Mouse (Mus musculus): ENCODE results near the gene Btbd3. TPM values are rescaled to one million over a fixed set of nuclear protein-coding genes. Genes with fewer than 3 reads are reported as not detected.

Btbd3 gene
- polyA plus RNA-seq, 1 experiment from 2014 or later: 16.7 TPM

DNA sequence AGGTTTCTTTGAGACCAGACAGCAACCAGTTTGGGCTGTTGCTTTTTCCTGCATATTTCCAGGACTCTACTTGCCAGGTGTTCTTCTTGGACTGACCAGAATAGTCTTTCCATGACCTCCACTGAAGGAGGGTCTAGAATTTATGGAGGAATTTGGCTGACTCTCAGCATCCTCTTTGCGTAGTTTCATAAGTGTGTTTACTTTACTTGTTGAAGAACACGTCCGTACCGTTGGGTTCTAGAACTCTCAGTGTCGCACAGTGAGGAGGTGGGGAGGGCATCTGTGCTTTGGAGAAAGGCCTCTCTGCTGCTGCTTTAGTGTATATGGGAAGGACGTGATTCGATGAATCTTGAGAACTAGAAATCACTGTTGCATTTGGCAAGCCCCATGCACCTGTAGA is 4.8 kb downstream of the Btbd3 start:
- H3K27ac ChIP-seq (ENCODE audit: low read length): no peak overlapping the region
- H3K9me3 ChIP-seq (ENCODE audit: low read length): no peaks in the 10 kb centered on the region
- H3K27me3 ChIP-seq (ENCODE audit: insufficient read depth, low read length): no peaks in the 10 kb centered on the region
- no peak for ATAC-seq (ENCODE audit: low FRiP score, low TSS enrichment)
- no peak overlapping the region for H3K4me2 ChIP-seq (replicated peaks; ENCODE audit: low read depth, low read length)
- H3K4me1 ChIP-seq (ENCODE audit: insufficient read depth, low read length): peaks cover 49% of the 10 kb centered on the region
- no peaks in the 10 kb centered on the region for H3K36me3 ChIP-seq (ENCODE audit: insufficient read depth, low read length)
- no peak overlapping the region for H3K9ac ChIP-seq (replicated peaks; ENCODE audit: low read length)
- H3K4me3 ChIP-seq (ENCODE audit: low read length): no peak overlapping the region
- 71% methylated on average over 7 of the region's 7 CpGs for WGBS

DNA sequence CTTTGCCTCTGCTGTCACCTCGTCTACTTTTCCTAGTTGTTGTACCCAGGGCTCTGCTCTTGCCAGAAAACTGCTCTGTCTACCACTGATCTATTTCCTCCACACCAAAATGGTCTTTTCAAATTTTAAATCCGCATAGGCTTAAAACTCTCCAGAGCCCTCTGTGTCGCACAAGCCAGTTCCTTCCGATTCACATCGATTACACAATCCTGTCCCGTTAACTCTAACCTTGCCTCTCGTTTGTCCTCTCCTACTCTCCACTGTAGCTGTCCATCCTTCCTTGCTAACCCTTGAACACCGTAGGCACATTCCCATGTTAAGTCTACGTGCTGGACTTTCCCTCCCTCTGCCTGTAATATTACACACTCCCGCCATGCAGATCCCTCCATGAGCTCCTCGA is 6.5 kb downstream of the Btbd3 start:
- 80% methylated on average over 11 of the region's 11 CpGs for WGBS
- Histone ChIP-seq H3K4me2 (replicated peaks; ENCODE audit: low read depth, low read length) (no peak overlapping the region), H3K27ac (ENCODE audit: low read length) (no peak overlapping the region)

DNA sequence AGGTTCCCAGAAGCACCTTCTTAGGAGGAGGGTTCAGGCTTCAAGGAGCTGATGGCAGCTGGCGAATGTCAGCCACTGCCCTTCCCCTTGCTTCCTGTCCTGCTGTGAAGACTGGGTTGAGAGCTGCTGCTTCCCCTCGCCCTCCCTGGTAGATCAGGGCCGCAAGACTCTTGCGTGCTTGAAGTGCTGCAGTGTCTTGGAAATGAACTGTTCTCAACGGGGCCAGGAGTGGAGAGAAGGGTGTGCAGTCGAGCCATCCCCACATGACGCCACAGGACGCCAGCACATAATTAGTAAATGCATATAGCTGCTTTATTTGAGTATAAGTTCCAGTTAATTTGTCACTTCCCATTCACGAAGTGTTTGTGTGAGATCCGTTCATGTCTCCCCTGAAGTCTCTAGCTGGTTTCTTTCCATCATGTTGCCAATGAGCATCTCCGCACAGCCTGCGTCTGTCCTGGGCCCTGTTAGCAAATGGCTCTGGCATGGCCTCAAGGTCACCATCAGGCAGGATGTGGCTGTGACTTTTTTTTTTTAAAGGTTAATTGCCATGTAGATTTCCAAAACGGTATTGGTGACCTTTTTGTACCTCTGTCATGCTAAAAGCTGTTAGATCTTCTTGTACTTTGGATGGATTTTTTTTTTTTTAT is 9.1 kb downstream of the Btbd3 start:
- Histone ChIP-seq H3K27ac (ENCODE audit: low read length) (peak overlapping the region; percentile 58), H3K36me3 (ENCODE audit: insufficient read depth, low read length) (no peaks in the 10 kb centered on the region), H3K4me2 (replicated peaks; ENCODE audit: low read depth, low read length) (peak overlapping the region; percentile 20; the same call in 1 of the 2 replicates), H3K27me3 (ENCODE audit: insufficient read depth, low read length) (no peaks in the 10 kb centered on the region), H3K4me1 (ENCODE audit: insufficient read depth, low read length) (peaks cover 52% of the 10 kb centered on the region), H3K9ac (replicated peaks; ENCODE audit: low read length) (no peak overlapping the region), H3K9me3 (ENCODE audit: low read length) (no peaks in the 10 kb centered on the region), H3K4me3 (ENCODE audit: low read length) (no peak overlapping the region)
- ATAC-seq (ENCODE audit: low FRiP score, low TSS enrichment): peak; percentile 41; the same call in 1 of the 2 replicates
- WGBS: 15% methylated on average over 13 of the region's 13 CpGs

More for the DNA sequence above, 6.5 kb downstream of the Btbd3 start:
- Histone ChIP-seq H3K9ac (replicated peaks; ENCODE audit: low read length) (no peak overlapping the region), H3K9me3 (ENCODE audit: low read length) (no peaks in the 10 kb centered on the region), H3K36me3 (ENCODE audit: insufficient read depth, low read length) (no peaks in the 10 kb centered on the region), H3K27me3 (ENCODE audit: insufficient read depth, low read length) (no peaks in the 10 kb centered on the region), H3K4me3 (ENCODE audit: low read length) (no peak overlapping the region), H3K4me1 (ENCODE audit: insufficient read depth, low read length) (peaks cover 64% of the 10 kb centered on the region)
- ATAC-seq (ENCODE audit: low FRiP score, low TSS enrichment): no peak

DNA sequence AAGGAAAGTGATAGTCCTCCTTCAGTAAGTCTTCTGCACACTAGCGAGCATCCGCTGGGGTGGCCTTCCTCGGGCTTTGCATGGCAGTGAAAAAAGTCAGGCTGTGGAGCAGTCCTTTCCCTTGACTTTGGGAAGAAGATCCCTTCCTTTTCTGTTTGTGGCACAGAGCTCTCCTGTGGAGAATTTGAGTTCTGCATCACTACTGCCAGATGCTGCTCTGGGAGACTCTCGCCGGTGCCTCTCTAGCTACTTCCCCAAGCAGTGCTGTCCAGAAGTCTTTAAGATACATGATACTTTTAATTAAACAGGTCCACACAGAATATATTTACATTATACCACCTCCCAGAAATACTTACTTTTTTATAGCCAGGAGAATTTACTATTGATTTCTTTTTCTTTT is 10.3 kb downstream of the Btbd3 start:
- H3K4me1 ChIP-seq (ENCODE audit: insufficient read depth, low read length): peaks cover 47% of the 10 kb centered on the region
- ATAC-seq (ENCODE audit: low FRiP score, low TSS enrichment): no peak

DNA sequence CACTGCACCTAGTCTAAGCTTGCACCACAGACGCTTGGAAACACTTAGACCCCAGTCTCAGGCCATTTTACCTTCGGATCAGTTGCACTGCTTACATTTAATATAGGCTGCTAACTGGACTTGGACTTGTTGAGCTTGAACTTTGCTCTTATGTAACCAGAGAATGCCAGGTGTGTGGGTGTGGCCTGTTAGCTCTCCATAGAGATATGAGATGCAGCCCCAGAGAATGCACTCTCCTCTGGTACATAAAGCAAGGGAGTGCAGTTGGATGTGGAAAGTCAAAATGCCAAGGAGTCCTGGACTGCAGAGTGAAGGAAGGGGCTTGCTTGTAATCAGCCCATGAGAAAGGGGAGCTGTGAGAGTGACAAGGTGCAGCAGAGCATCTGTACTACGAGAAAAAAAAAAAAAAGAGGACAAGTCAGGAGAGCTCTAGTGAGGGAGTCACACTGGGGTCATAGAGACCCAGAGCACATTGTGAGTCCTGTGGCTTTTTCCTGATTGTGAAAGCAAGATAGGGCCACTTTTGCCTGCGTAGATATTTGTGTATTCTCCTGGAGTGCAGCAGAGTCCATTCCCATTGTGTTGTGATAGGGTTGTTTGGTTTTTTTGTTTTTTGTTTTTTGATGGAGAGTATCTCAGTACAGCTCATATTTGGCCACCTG is 11.6 kb downstream of the Btbd3 start:
- peak overlapping the region; percentile 48; the same call in 1 of the 2 replicates for H3K27ac ChIP-seq (ENCODE audit: low read length)
- 37% methylated on average over 4 of the region's 4 CpGs for WGBS
- H3K4me3 ChIP-seq (ENCODE audit: low read length): no peak overlapping the region
- ATAC-seq (ENCODE audit: low FRiP score, low TSS enrichment): peak; percentile 77
- no peak overlapping the region for H3K4me2 ChIP-seq (replicated peaks; ENCODE audit: low read depth, low read length)
- H3K4me1 ChIP-seq (ENCODE audit: insufficient read depth, low read length): peaks cover 47% of the 10 kb centered on the region
- H3K9ac ChIP-seq (replicated peaks; ENCODE audit: low read length): no peak overlapping the region
- no peaks in the 10 kb centered on the region for H3K9me3 ChIP-seq (ENCODE audit: low read length)
- no peaks in the 10 kb centered on the region for H3K36me3 ChIP-seq (ENCODE audit: insufficient read depth, low read length)
- no peaks in the 10 kb centered on the region for H3K27me3 ChIP-seq (ENCODE audit: insufficient read depth, low read length)

More for the DNA sequence above, 10.3 kb downstream of the Btbd3 start:
- Histone ChIP-seq H3K9ac (replicated peaks; ENCODE audit: low read length) (no peak overlapping the region), H3K27me3 (ENCODE audit: insufficient read depth, low read length) (no peaks in the 10 kb centered on the region), H3K4me3 (ENCODE audit: low read length) (no peak overlapping the region), H3K4me2 (replicated peaks; ENCODE audit: low read depth, low read length) (no peak overlapping the region), H3K9me3 (ENCODE audit: low read length) (no peaks in the 10 kb centered on the region), H3K36me3 (ENCODE audit: insufficient read depth, low read length) (no peaks in the 10 kb centered on the region), H3K27ac (ENCODE audit: low read length) (no peak overlapping the region)
- 55% methylated on average over 5 of the region's 5 CpGs for WGBS

DNA sequence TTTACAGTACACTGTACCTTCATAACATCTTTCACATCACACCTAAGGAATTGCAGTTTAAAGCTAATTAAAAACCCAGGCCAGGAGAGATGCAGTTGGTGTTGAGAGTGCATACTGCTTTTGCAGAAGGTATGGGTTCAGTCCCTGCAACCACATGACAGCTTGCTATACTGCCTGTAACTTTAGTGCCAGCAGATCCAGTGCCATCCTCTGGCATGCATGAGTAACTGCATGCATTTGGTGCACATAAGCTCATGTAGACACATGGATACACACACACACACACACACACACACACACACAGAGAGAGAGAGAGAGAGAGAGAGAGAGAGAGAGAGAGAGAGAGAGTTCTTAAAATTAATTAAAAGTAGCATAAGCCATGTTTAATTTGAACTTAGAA is 13.0 kb downstream of the Btbd3 start:
- H3K9me3 ChIP-seq (ENCODE audit: low read length): no peaks in the 10 kb centered on the region
- H3K4me3 ChIP-seq (ENCODE audit: low read length): no peak overlapping the region
- H3K27me3 ChIP-seq (ENCODE audit: insufficient read depth, low read length): no peaks in the 10 kb centered on the region
- H3K27ac ChIP-seq (ENCODE audit: low read length): no peak overlapping the region
- no peak overlapping the region for H3K4me2 ChIP-seq (replicated peaks; ENCODE audit: low read depth, low read length)
- no peak overlapping the region for H3K9ac ChIP-seq (replicated peaks; ENCODE audit: low read length)
- ATAC-seq (ENCODE audit: low FRiP score, low TSS enrichment): no peak
- H3K36me3 ChIP-seq (ENCODE audit: insufficient read depth, low read length): no peaks in the 10 kb centered on the region
- H3K4me1 ChIP-seq (ENCODE audit: insufficient read depth, low read length): peaks cover 48% of the 10 kb centered on the region

DNA sequence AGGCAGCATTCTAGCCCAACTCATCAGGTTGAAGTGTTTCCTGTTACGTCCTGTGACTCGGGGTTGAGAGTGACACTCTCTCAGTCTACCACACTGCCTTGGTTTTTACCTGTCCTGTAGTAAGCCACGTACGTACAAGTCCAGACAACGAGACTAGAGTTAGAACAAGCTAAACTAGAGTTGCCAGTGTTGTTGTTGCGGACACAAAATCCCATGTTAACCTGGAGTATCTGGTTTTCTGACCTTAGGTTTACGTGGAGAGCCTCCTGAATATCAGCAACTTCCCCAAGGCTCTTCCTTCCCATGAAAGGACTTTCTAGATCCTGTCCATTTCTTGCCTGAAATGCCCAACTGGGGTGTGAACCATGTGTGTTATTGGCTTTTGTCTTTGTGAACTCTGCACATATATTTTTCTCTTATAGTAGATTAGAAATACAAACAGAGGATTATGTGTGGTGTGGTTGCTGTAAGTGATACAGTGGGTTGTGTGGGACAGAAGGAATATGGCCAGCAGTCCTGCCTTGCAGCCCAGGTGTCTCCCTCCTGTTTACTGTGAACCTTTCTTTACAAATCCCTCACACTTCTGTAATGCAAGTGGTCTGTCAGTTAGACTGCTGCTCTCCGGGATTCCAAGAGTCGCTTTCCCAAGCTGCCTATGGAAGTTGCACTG is 17.2 kb downstream of the Btbd3 start:
- Histone ChIP-seq H3K4me1 (ENCODE audit: insufficient read depth, low read length) (peaks cover 34% of the 10 kb centered on the region), H3K27ac (ENCODE audit: low read length) (no peak overlapping the region), H3K9me3 (ENCODE audit: low read length) (no peaks in the 10 kb centered on the region), H3K9ac (replicated peaks; ENCODE audit: low read length) (no peak overlapping the region), H3K4me3 (ENCODE audit: low read length) (no peak overlapping the region), H3K36me3 (ENCODE audit: insufficient read depth, low read length) (no peaks in the 10 kb centered on the region), H3K27me3 (ENCODE audit: insufficient read depth, low read length) (no peaks in the 10 kb centered on the region), H3K4me2 (replicated peaks; ENCODE audit: low read depth, low read length) (no peak overlapping the region)
- WGBS: 87% methylated on average over 9 of the region's 9 CpGs
- ATAC-seq (ENCODE audit: low FRiP score, low TSS enrichment): no peak

DNA sequence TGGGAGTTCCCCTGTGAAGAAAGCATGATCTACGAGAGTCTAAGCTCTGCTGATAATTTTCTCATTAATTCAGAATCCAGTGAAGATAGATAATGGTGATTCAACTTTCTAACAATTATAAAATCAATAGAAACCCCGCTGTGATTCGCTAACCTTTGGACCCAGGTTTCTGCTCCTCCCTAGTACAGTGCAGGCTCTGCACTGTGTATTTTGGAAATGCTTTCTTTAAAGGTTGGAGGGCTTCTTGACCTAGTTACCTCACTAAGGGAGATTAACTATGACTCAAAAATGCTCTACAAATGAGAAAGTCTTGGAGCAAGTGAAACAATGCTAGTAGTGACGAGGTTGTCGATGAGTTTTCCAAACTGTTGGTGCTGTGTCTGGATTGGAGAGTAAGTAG is 17.7 kb downstream of the Btbd3 start:
- H3K36me3 ChIP-seq (ENCODE audit: insufficient read depth, low read length): no peaks in the 10 kb centered on the region
- ATAC-seq (ENCODE audit: low FRiP score, low TSS enrichment): no peak
- no peak overlapping the region for H3K27ac ChIP-seq (ENCODE audit: low read length)
- 83% methylated on average over 5 of the region's 5 CpGs for WGBS
- no peak overlapping the region for H3K4me3 ChIP-seq (ENCODE audit: low read length)
- H3K27me3 ChIP-seq (ENCODE audit: insufficient read depth, low read length): no peaks in the 10 kb centered on the region
- no peaks in the 10 kb centered on the region for H3K9me3 ChIP-seq (ENCODE audit: low read length)
- H3K4me2 ChIP-seq (replicated peaks; ENCODE audit: low read depth, low read length): no peak overlapping the region
- peaks cover 36% of the 10 kb centered on the region for H3K4me1 ChIP-seq (ENCODE audit: insufficient read depth, low read length)
- H3K9ac ChIP-seq (replicated peaks; ENCODE audit: low read length): no peak overlapping the region

DNA sequence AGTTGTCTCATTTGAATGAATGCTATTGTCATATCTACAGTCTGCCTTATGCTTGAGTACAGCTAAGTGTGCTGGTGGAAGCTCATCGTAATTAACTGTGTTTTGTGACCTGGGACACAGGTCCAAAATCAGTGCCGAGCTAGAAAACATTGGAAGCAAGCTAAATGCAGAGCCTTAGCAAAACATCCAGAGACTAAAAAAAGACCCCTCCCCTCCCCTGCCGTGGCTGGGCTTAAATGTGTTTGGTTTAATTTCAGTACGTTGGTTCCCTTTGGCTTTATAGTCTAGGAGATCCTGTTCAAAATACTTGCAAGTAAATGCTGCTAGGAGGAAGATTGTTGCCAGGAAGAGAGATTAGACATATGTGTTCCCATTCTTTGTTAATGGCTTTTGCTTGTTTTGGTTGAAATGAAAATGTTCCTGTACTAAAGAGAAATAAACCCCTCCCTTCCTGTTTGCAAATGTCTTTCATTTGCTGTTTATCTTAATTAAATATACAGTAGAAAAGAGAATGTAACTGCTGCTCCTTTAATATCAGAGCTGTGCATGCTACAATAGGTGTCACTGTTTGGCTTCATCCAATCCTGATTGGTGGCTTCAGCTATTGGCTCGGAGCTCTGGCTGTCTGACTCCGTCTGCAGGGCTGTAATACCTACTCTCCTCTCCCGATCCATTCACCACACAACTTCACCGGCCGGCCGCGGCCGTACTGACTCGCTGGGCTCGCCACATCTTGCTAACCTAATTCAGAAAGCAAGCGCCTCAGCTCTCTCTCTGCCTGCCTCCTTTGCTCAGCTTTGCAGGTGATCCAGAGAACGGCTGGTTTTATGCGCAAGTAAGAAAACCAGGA is 21.7 kb downstream of the Btbd3 start:
- Histone ChIP-seq H3K9ac (replicated peaks; ENCODE audit: low read length) (peak overlapping the region; percentile 58), H3K36me3 (ENCODE audit: insufficient read depth, low read length) (peaks cover 14% of the 10 kb centered on the region), H3K9me3 (ENCODE audit: low read length) (no peaks in the 10 kb centered on the region), H3K27me3 (ENCODE audit: insufficient read depth, low read length) (no peaks in the 10 kb centered on the region), H3K4me3 (ENCODE audit: low read length) (peak overlapping the region; percentile 44), H3K4me1 (ENCODE audit: insufficient read depth, low read length) (peaks cover 53% of the 10 kb centered on the region), H3K27ac (ENCODE audit: low read length) (peak overlapping the region; percentile 85), H3K4me2 (replicated peaks; ENCODE audit: low read depth, low read length) (peak overlapping the region; percentile 55)
- ATAC-seq (ENCODE audit: low FRiP score, low TSS enrichment): peak; percentile 93; the same call in 1 of the 2 replicates
- WGBS: 14% methylated on average over 17 of the region's 17 CpGs
